Mouse (Mus musculus): ENCODE measurements around the gene Cela3a. TPM values are rescaled to one million over a fixed set of nuclear protein-coding genes. Genes with fewer than 3 reads are reported as not detected.

Cela3a gene
- polyA plus RNA-seq (2012; rRNA removed): 23.4 TPM in 1 of 2 replicates, not detected in the other

- no peaks in the 10 kb centered on the region for H3K36me3 ChIP-seq (ENCODE audit: control insufficient read depth, insufficient read depth, low read length)
- no peaks in the 10 kb centered on the region for H3K27me3 ChIP-seq (ENCODE audit: control insufficient read depth, insufficient read depth, low read length)
- H3K4me1 ChIP-seq (ENCODE audit: control insufficient read depth, insufficient read depth, insufficient read length, low read length): 0 out of 2 replicates have a peak, but pooled peaks cover 1% of the 10 kb centered on the region
- H3K27ac ChIP-seq (ENCODE audit: insufficient read depth, low read depth, low read length): no peak within 1 kb of the TSS
- TF ChIP-seq CTCF (IDR thresholded peaks at IDR 0.05; ENCODE audit: extremely low read depth, insufficient read length, insufficient replicate concordance, low read depth, low read length): no peak
- TF ChIP-seq POLR2A (IDR thresholded peaks at IDR 0.05; ENCODE audit: low read depth, low read length): no peak
- WGBS: 80% methylated on average over 5 of the region's 5 CpGs
- no peak within 1 kb of the TSS for H3K4me3 ChIP-seq (ENCODE audit: low read depth, low read length)
These were observed at the start of gene Cela3a for GRCm38 (mm10) chr4:137409691-137410090. Gene Cela3a, minus strand, starts transcription at chr4:137409791.

- TF ChIP-seq POLR2A (IDR thresholded peaks at IDR 0.05; ENCODE audit: low read depth, low read length) (no peak), CTCF (IDR thresholded peaks at IDR 0.05; ENCODE audit: extremely low read depth, insufficient read length, insufficient replicate concordance, low read depth, low read length) (no peak)
- 25% methylated on average over 5 of the region's 5 CpGs for WGBS
- Histone ChIP-seq H3K27me3 (ENCODE audit: control insufficient read depth, insufficient read depth, low read length) (no peaks in the 10 kb centered on the region), H3K4me1 (ENCODE audit: control insufficient read depth, insufficient read depth, insufficient read length, low read length) (peaks cover 18% of the 10 kb centered on the region; the same call in 1 of the 2 replicates), H3K4me3 (ENCODE audit: low read depth, low read length) (no peak overlapping the region), H3K27ac (ENCODE audit: insufficient read depth, low read depth, low read length) (no peak overlapping the region), H3K36me3 (ENCODE audit: control insufficient read depth, insufficient read depth, low read length) (no peaks in the 10 kb centered on the region)
These were observed 49.3 kb upstream of the Cela3a start for GRCm38 (mm10) chr4:137458861-137459260.

GRCm38 (mm10) chr4:137458310-137458709 lies 48.7 kb upstream of the Cela3a start:
- Histone ChIP-seq H3K4me3 (ENCODE audit: low read depth, low read length) (no peak overlapping the region), H3K27me3 (ENCODE audit: control insufficient read depth, insufficient read depth, low read length) (no peaks in the 10 kb centered on the region), H3K4me1 (ENCODE audit: control insufficient read depth, insufficient read depth, insufficient read length, low read length) (peaks cover 18% of the 10 kb centered on the region; the same call in 1 of the 2 replicates), H3K36me3 (ENCODE audit: control insufficient read depth, insufficient read depth, low read length) (no peaks in the 10 kb centered on the region), H3K27ac (ENCODE audit: insufficient read depth, low read depth, low read length) (no peak overlapping the region)
- 23% methylated on average over 9 of the region's 9 CpGs for WGBS
- TF ChIP-seq POLR2A (IDR thresholded peaks at IDR 0.05; ENCODE audit: low read depth, low read length) (no peak), CTCF (IDR thresholded peaks at IDR 0.05; ENCODE audit: extremely low read depth, insufficient read length, insufficient replicate concordance, low read depth, low read length) (no peak)

- Histone ChIP-seq H3K4me1 (ENCODE audit: control insufficient read depth, insufficient read depth, insufficient read length, low read length) (peaks cover 18% of the 10 kb centered on the region; the same call in 1 of the 2 replicates), H3K27ac (ENCODE audit: insufficient read depth, low read depth, low read length) (no peak overlapping the region), H3K36me3 (ENCODE audit: control insufficient read depth, insufficient read depth, low read length) (no peaks in the 10 kb centered on the region), H3K4me3 (ENCODE audit: low read depth, low read length) (no peak overlapping the region), H3K27me3 (ENCODE audit: control insufficient read depth, insufficient read depth, low read length) (no peaks in the 10 kb centered on the region)
- TF ChIP-seq CTCF (IDR thresholded peaks at IDR 0.05; ENCODE audit: extremely low read depth, insufficient read length, insufficient replicate concordance, low read depth, low read length): no peak
- no peak for TF ChIP-seq POLR2A (IDR thresholded peaks at IDR 0.05; ENCODE audit: low read depth, low read length)
- WGBS: 21% methylated on average over 4 of the region's 4 CpGs
These were observed 47.7 kb upstream of the Cela3a start for GRCm38 (mm10) chr4:137457292-137457691.

- Histone ChIP-seq H3K36me3 (ENCODE audit: control insufficient read depth, insufficient read depth, low read length) (no peaks in the 10 kb centered on the region), H3K27me3 (ENCODE audit: control insufficient read depth, insufficient read depth, low read length) (no peaks in the 10 kb centered on the region), H3K27ac (ENCODE audit: insufficient read depth, low read depth, low read length) (no peak overlapping the region), H3K4me3 (ENCODE audit: low read depth, low read length) (no peak overlapping the region), H3K4me1 (ENCODE audit: control insufficient read depth, insufficient read depth, insufficient read length, low read length) (peaks cover 18% of the 10 kb centered on the region; the same call in 1 of the 2 replicates)
- 77% methylated on average over 12 of the region's 12 CpGs for WGBS
- no peak for TF ChIP-seq POLR2A (IDR thresholded peaks at IDR 0.05; ENCODE audit: low read depth, low read length)
- no peak for TF ChIP-seq CTCF (IDR thresholded peaks at IDR 0.05; ENCODE audit: extremely low read depth, insufficient read length, insufficient replicate concordance, low read depth, low read length)
These were observed 47.0 kb upstream of the Cela3a start for GRCm38 (mm10) chr4:137456581-137456980.

- Histone ChIP-seq H3K27ac (ENCODE audit: insufficient read depth, low read depth, low read length) (no peak overlapping the region), H3K36me3 (ENCODE audit: control insufficient read depth, insufficient read depth, low read length) (no peaks in the 10 kb centered on the region), H3K27me3 (ENCODE audit: control insufficient read depth, insufficient read depth, low read length) (no peaks in the 10 kb centered on the region), H3K4me1 (ENCODE audit: control insufficient read depth, insufficient read depth, insufficient read length, low read length) (peaks cover 18% of the 10 kb centered on the region; the same call in 1 of the 2 replicates), H3K4me3 (ENCODE audit: low read depth, low read length) (no peak overlapping the region)
- TF ChIP-seq CTCF (IDR thresholded peaks at IDR 0.05; ENCODE audit: extremely low read depth, insufficient read length, insufficient replicate concordance, low read depth, low read length) (no peak), POLR2A (IDR thresholded peaks at IDR 0.05; ENCODE audit: low read depth, low read length) (no peak)
- WGBS: 90% methylated on average over 14 of the region's 14 CpGs
These were observed 45.0 kb upstream of the Cela3a start for GRCm38 (mm10) chr4:137454582-137454981.

- Histone ChIP-seq H3K4me3 (ENCODE audit: low read depth, low read length) (no peak within 1 kb of the TSS), H3K36me3 (ENCODE audit: control insufficient read depth, insufficient read depth, low read length) (no peaks in the 10 kb centered on the region), H3K27me3 (ENCODE audit: control insufficient read depth, insufficient read depth, low read length) (no peaks in the 10 kb centered on the region), H3K27ac (ENCODE audit: insufficient read depth, low read depth, low read length) (no peak within 1 kb of the TSS), H3K4me1 (ENCODE audit: control insufficient read depth, insufficient read depth, insufficient read length, low read length) (peaks cover 9% of the 10 kb centered on the region; the same call in 1 of the 2 replicates)
- TF ChIP-seq CTCF (IDR thresholded peaks at IDR 0.05; ENCODE audit: extremely low read depth, insufficient read length, insufficient replicate concordance, low read depth, low read length) (no peak), POLR2A (IDR thresholded peaks at IDR 0.05; ENCODE audit: low read depth, low read length) (no peak)
- WGBS: 81% methylated on average over 8 of the region's 8 CpGs
These were observed 43.7 kb upstream of the Cela3a start, which contains the start of gene 1700013G24Rik for GRCm38 (mm10) chr4:137453234-137453767. Gene 1700013G24Rik, plus strand, starts transcription at chr4:137453284.
